Comparison of ENCODE assay signal across 21 mouse cellular contexts in the genomic region with DNA sequence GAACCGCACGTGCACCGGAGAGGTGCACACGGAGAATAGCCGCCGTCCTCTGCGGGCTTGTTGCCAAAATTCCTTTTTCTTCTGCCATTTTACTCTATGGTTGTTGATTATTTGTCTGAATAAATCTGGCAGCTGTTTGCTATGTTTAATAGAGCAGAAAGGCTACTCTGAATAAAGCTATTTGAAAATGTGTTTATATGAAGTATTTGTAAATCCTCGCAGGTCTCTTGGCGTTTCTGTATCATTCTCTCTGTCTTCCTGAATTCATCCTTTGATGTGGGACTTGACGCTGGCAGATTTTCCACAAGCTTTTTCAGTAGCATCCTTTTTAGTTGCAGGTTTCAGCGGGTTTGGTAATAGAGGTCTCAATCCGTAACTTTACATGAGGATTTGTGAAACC.
"Had no signal": no experiment of that assay in that cellular context is flagged by ENCODE, and none has a peak within 500 bp of the region (broad histone marks: within the 10 kb centered on the region; RNA-seq: fewer than 3 reads in every experiment).

No protein-coding gene starts in this region.

- H3K9me3 ChIP-seq: kidney, embryonic 15.5 days; limb, embryonic 10.5 days; limb, embryonic 13.5 days; liver, embryonic 12.5 days; liver, embryonic 15.5 days; midbrain, embryonic 12.5 days; midbrain, embryonic 15.5 days; neural tube, embryonic 13.5 days; stomach, embryonic 15.5 days had no signal

- DNase-seq: kidney, adult 11 months; kidney, adult 8-10 months; kidney, postnatal 10 days; kidney, postnatal 36 days; layer of hippocampus, adult 9-11 months; liver; lung, adult 18-20 months; retina, postnatal 1 day; right cerebral cortex, postnatal 25 days; spleen, adult 18-20 months; thymus, postnatal 25 days had no signal

- H3K4me2 ChIP-seq: kidney, embryonic 15.5 days; limb, embryonic 13.5 days; liver, embryonic 12.5 days; liver, embryonic 15.5 days; midbrain, embryonic 12.5 days; midbrain, embryonic 15.5 days; neural tube, embryonic 13.5 days; stomach, embryonic 15.5 days had no signal

- H3K36me3 ChIP-seq: midbrain, embryonic 12.5 days; midbrain, embryonic 15.5 days had no signal

- H3K4me3 ChIP-seq: kidney, embryonic 15.5 days; limb, embryonic 10.5 days; limb, embryonic 13.5 days; liver, embryonic 12.5 days; liver, embryonic 15.5 days; midbrain, embryonic 12.5 days; midbrain, embryonic 15.5 days; neural tube, embryonic 13.5 days; stomach, embryonic 15.5 days had no signal

- H3K4me1 ChIP-seq: kidney, embryonic 15.5 days; stomach, embryonic 15.5 days had no signal

- H3K27ac ChIP-seq: kidney, embryonic 15.5 days; limb, embryonic 10.5 days; limb, embryonic 13.5 days; liver, embryonic 12.5 days; liver, embryonic 15.5 days; macrophage; midbrain, embryonic 12.5 days; midbrain, embryonic 15.5 days; neural tube, embryonic 13.5 days; stomach, embryonic 15.5 days had no signal

- H3K27me3 ChIP-seq: kidney, embryonic 15.5 days; liver, embryonic 12.5 days; liver, embryonic 15.5 days; stomach, embryonic 15.5 days had no signal

- ATAC-seq: liver, embryonic 12.5 days; midbrain, embryonic 15.5 days had no signal

- H3K9ac ChIP-seq: kidney, embryonic 15.5 days; limb, embryonic 13.5 days; liver, embryonic 12.5 days; liver, embryonic 15.5 days; midbrain, embryonic 12.5 days; midbrain, embryonic 15.5 days; neural tube, embryonic 13.5 days; stomach, embryonic 15.5 days had no signal
